Mouse (Mus musculus) CH12.LX (cell line): ENCODE measurements at regions not wholly inside any gene's neighbourhood (a gene's known extent, or its start where the extent isn't known, plus 50 kb on each side); places are given as distances from the start of the nearest gene placed in this dataset.

ENCODE experiments used
- DNase-seq: peaks from one replicate; pipeline ENCODE4 v3.0.0-alpha.2; 2013; ENCODE audit errors: extremely low read depth
- H3K27ac ChIP-seq: 2 replicates; pipeline ENCODE4 v1.5.1; 2012; ENCODE audit warnings: low read depth, mild to moderate bottlenecking, control low read depth, moderate library complexity; ENCODE audit not compliant: insufficient read depth
- H3K27me3 ChIP-seq: replicated peaks from 2 replicates; pipeline ENCODE3; 2012; ENCODE audit warnings: inconsistent platforms
- H3K36me3 ChIP-seq, 2 experiments: replicated peaks in 1 of 2; 2 replicates each; pipeline versions ENCODE3 to v1.6.1; 2012; ENCODE audit warnings: inconsistent platforms in 1 of 2, low read length in 1 of 2, mild to moderate bottlenecking in 1 of 2, mixed read lengths in 1 of 2, moderate library complexity in 1 of 2; ENCODE audit not compliant: control insufficient read depth in 1 of 2, insufficient read depth in 1 of 2
- H3K4me1 ChIP-seq, 2 experiments: 2 replicates each; pipeline ENCODE4 v1.6.1; 2012; ENCODE audit warnings: inconsistent platforms in 1 of 2, moderate library complexity in 1 of 2; ENCODE audit not compliant: insufficient read depth in 2 of 2, control insufficient read depth in 1 of 2
- H3K4me2 ChIP-seq: 2 replicates; pipeline ENCODE4 v1.6.1; 2012; ENCODE audit warnings: low read depth, mild to moderate bottlenecking, control low read depth; ENCODE audit not compliant: poor library complexity, insufficient read depth, severe bottlenecking
- H3K4me3 ChIP-seq, 3 experiments: fragments of 150-350 bp in 1 of 3; sonication (generic) in 1 of 3; replicated peaks in 1 of 3; 2 replicates each; pipeline versions ENCODE3 to v1.5.1; 2011 to 2012; ENCODE audit warnings: low read depth in 2 of 3, low read length in 2 of 3, mild to moderate bottlenecking in 2 of 3, moderate library complexity in 2 of 3, control low read depth in 1 of 3, improper control_type of control experiment in 1 of 3, inconsistent platforms in 1 of 3, mixed read lengths in 1 of 3; ENCODE audit not compliant: poor library complexity in 1 of 3
- H3K79me2 ChIP-seq: replicated peaks from 2 replicates; pipeline ENCODE4 v1.6.1; 2012; ENCODE audit warnings: mild to moderate bottlenecking, moderate library complexity; ENCODE audit not compliant: control insufficient read depth, poor library complexity, insufficient read depth, severe bottlenecking; ENCODE audit errors: extremely low read depth
- H3K9ac ChIP-seq: 2 replicates; pipeline ENCODE4 v1.6.1; 2012; ENCODE audit warnings: low read depth, mild to moderate bottlenecking, control low read depth, moderate library complexity; ENCODE audit not compliant: insufficient read depth
- H3K9me3 ChIP-seq: replicated peaks from 2 replicates; pipeline ENCODE3; 2012; ENCODE audit warnings: low read length, inconsistent platforms, mixed read lengths
- CHD1 ChIP-seq: IDR thresholded peaks from 2 replicates; pipeline ENCODE4 v1.6.1; 2012; ENCODE audit warnings: low read depth, low read length, improper control_type of control experiment, inconsistent platforms
- CTCF ChIP-seq, 2 experiments: IDR thresholded peaks in 1 of 2; conservative IDR thresholded peaks in 1 of 2; 2 replicates each; pipeline ENCODE4 v1.5.1; 2011 to 2012; ENCODE audit warnings: low read depth in 2 of 2, low read length in 2 of 2, improper control_type of control experiment in 1 of 2, inconsistent platforms in 1 of 2, mild to moderate bottlenecking in 1 of 2, moderate library complexity in 1 of 2
- EP300 ChIP-seq: IDR thresholded peaks from 2 replicates; pipeline ENCODE4 v1.6.1; 2011; ENCODE audit warnings: low read length, improper control_type of control experiment
- HCFC1 ChIP-seq: IDR thresholded peaks from 2 replicates; pipeline ENCODE4 v1.6.1; 2012; ENCODE audit warnings: low read depth, mild to moderate bottlenecking, inconsistent platforms, low read length, improper control_type of control experiment
- JUN ChIP-seq: IDR thresholded peaks from 2 replicates; pipeline ENCODE4 v1.6.1; 2011; ENCODE audit warnings: low read depth, mild to moderate bottlenecking, low read length, improper control_type of control experiment, moderate library complexity; ENCODE audit not compliant: insufficient read depth
- MAFK ChIP-seq: IDR thresholded peaks from 2 replicates; pipeline ENCODE4 v1.6.1; 2011; ENCODE audit warnings: low read length, improper control_type of control experiment; ENCODE audit not compliant: insufficient replicate concordance
- MAZ ChIP-seq: IDR thresholded peaks from 2 replicates; pipeline ENCODE4 v1.6.1; 2012; ENCODE audit warnings: low read depth, mild to moderate bottlenecking, inconsistent platforms, low read length, improper control_type of control experiment, moderate library complexity
- NELFE ChIP-seq: IDR thresholded peaks from 2 replicates; pipeline ENCODE4 v1.6.1; 2011; ENCODE audit warnings: low read depth, low read length, improper control_type of control experiment
- PAX5 ChIP-seq: IDR thresholded peaks from 2 replicates; pipeline ENCODE4 v1.6.1; 2012; ENCODE audit warnings: low read length, inconsistent platforms, mixed read lengths
- TBP ChIP-seq: conservative IDR thresholded peaks from 2 replicates; pipeline ENCODE4 v1.6.1; 2011; ENCODE audit warnings: low read depth, low read length, improper control_type of control experiment
- UBTF ChIP-seq: IDR thresholded peaks from 2 replicates; pipeline ENCODE4 v1.6.1; 2012; ENCODE audit warnings: low read depth, mild to moderate bottlenecking, inconsistent platforms, low read length, improper control_type of control experiment, moderate library complexity
- USF2 ChIP-seq: conservative IDR thresholded peaks from 2 replicates; pipeline ENCODE4 v1.6.1; 2011; ENCODE audit warnings: low read depth, low read length, improper control_type of control experiment
- ZC3H11A ChIP-seq: IDR thresholded peaks from 2 replicates; pipeline ENCODE4 v1.6.1; 2012; ENCODE audit warnings: low read depth, mild to moderate bottlenecking, inconsistent platforms, low read length, improper control_type of control experiment
- dilution Hi-C: fragments of 300-500 bp; cut with MboI; formaldehyde crosslinking; loops from 2 replicates; pipeline ENCODE4 v1.14.3; 2020; ENCODE audit warnings: low sequenced_read_pairs; ENCODE audit not compliant: extremely low pct_unique_long_range_greater_than_20kb, extremely low pct_ligation_motif_present
- in situ Hi-C: fragments of 300-500 bp; cut with MboI; formaldehyde crosslinking; loops from 3 replicates; pipeline ENCODE4 v1.14.3; 2019; ENCODE audit warnings: low sequenced_read_pairs, low pct_ligation_motif_present, low pct_unique_long_range_greater_than_20kb, mixed read lengths

DNA sequence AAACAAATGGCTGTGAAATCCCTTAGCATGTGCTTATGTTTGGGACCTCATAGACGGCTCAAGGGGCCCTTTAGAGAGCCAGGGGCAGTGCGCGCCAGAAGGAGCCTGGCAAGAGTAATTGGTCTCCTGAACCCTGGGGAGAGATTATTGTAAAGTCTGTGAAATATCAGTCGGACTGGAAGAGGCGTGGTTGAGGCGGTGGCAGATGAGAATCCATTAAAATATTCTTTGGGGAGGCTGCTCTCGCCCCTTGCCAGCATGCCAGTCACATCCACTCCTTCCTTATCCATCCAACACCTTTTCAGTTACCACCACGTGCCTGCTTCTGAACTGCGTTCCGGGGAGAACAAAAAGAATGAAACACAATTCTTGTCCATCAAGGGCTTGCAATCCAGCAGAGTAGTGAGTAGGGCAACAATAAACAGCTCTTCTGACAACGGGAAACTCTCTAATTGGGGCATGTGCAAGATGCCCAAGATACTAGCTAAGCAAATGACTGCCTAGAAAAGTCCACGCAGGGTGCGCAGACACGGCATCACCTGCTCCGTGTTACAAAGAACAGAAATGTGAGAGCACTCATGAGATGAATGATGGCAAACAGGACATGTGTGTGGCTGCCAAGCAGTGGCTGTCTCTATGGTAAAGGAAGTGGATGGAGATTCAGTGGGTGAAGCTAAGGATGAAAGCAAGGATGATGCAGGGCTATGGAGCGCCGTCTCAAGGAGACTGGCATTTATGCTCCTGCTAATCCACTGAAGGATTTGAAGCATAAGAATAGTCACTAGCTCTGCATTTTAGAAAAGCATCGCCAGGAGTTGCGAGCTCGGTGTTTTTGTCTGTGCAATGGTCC lies 320.6 kb upstream of the Zfp462 start:
- in situ Hi-C loops, result no loop called here
- Histone ChIP-seq H3K4me3 (no peak overlapping the region), H3K4me1 (no peaks in the 10 kb centered on the region), H3K9me3 (peaks cover 13% of the 10 kb centered on the region), H3K9ac (no peak overlapping the region), H3K27ac (no peak overlapping the region), H3K4me2 (no peak overlapping the region), H3K79me2 (no peaks in the 10 kb centered on the region), H3K27me3 (no peaks in the 10 kb centered on the region), H3K36me3 (no peaks in the 10 kb centered on the region)
- TF ChIP-seq UBTF (no peak), MAZ (no peak), ZC3H11A (no peak), TBP (no peak), NELFE (no peak), EP300 (no peak), CTCF (conservative IDR thresholded peaks at IDR 0.05 in 1 of 2, IDR thresholded peaks at IDR 0.05 in 1 of 2; ENCODE audit: low read depth in 2 of 2, low read length in 2 of 2) (no peak)
- dilution Hi-C loops, result no loop called here
- DNase-seq, result no peak

- no peak overlapping the region for H3K27ac ChIP-seq
- no peaks in the 10 kb centered on the region for H3K27me3 ChIP-seq
- TF ChIP-seq PAX5 (no peak), USF2 (no peak), HCFC1 (no peak), CHD1 (no peak), JUN (no peak), CTCF (conservative IDR thresholded peaks at IDR 0.05 in 1 of 2, IDR thresholded peaks at IDR 0.05 in 1 of 2; ENCODE audit: low read depth in 2 of 2, low read length in 2 of 2) (no peak), MAFK (no peak), EP300 (no peak), ZC3H11A (no peak)
- no peaks in the 10 kb centered on the region for H3K4me1 ChIP-seq
- H3K4me2 ChIP-seq, result no peak overlapping the region
- H3K9me3 ChIP-seq, result peaks cover 10% of the 10 kb centered on the region
- in situ Hi-C loops, result no loop called here
- dilution Hi-C loops, result no loop called here
- no peak overlapping the region for H3K9ac ChIP-seq
- no peak overlapping the region for H3K4me3 ChIP-seq
- H3K36me3 ChIP-seq, result no peaks in the 10 kb centered on the region
- DNase-seq, result no peak
- H3K79me2 ChIP-seq, result no peaks in the 10 kb centered on the region
These were observed 307.7 kb upstream of the Zfp462 start for GRCm38 (mm10) chr4:54636986-54637641.
